Mouse (Mus musculus): ENCODE data around the gene Lmbr1. TPM values are rescaled to one million over a fixed set of nuclear protein-coding genes. Genes with fewer than 3 reads are reported as not detected.
"Not testable (repeated sequence)": the region's sequence is repeated elsewhere in the genome, so short reads cannot be mapped to it uniquely, and the experiment has no call there.

The Lmbr1 gene
- 7.6 and 9.1 TPM in 2 replicates for polyA plus RNA-seq (2016; fragmentation: Nextera tagmentation; extraction: Ambion mirVana)

DNA sequence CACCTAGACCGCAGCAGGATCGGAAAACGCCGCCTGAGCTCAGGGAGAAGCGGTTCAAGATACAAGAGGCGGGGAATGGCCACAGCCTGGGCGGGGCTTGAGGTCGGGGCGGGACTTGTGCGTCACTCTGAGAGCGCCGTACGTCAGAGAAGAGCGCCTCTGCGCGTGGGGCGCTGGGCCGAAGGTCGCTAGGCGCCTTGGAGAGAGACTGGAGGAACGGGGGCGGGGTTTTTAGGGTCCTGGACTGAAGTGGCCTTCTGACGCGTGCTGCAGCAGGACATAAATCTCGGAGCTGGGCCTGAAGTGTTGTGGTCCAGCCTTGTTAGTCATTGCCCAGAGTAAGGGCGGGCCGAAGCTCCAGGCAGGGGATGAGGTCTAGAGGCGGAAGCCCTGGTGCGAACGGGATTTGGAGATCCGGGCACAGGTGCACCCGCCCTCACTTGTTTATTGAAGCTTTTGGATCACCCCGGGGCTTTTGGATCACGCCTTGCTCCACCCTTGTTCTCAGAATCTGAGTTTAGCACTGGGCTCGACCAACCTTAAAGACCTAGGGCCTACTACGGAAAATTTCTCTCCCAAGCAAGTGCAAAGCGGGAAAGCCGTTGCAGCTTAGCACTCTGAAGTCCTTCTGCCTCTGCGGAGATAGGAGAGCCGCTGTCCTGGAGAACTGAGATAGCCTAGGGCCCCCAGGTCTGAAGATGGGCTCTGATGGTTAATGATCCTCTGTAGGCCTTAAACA lies at the start of gene Lmbr1:
TSS of gene Lmbr1 (minus strand) at position 93 of the 739 bp plus-strand sequence.
- WGBS, result 2% methylated on average over 40 of the region's 40 CpGs
- H3K4me2 ChIP-seq, result peak within 1 kb of the TSS; percentile 92
- peak within 1 kb of the TSS; percentile 62 for H3K27ac ChIP-seq

DNA sequence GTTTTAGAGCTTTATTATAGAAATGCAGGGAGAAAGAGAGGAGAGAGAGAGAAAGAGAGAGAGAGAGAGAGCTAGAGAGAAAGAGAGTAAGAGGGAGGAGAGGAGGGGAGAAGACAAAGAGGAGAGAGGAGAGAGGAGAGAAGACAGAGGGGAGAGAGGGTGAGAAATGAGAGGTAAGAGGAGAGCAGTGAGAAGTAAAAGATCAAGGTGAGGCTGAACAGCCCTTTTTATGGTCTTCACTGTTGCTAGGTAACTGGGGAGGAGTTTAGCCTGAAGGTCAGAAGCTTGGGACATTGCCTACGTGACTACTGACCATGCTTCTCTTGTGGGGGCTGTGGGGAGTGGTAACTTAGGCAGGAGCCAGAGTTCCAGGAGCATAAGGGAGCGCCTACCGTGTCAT lies 45.1 kb upstream of the Lmbr1 start:
- not testable (repeated sequence) for H3K4me2 ChIP-seq; ATAC-seq (ENCODE audit: insufficient number of reproducible peaks, insufficient read depth, low FRiP score, low TSS enrichment, low read depth); H3K27ac ChIP-seq; H3K9ac ChIP-seq (replicated peaks); H3K9me3 ChIP-seq; H3K4me3 ChIP-seq (replicated peaks); H3K36me3 ChIP-seq; H3K4me1 ChIP-seq (replicated peaks); H3K27me3 ChIP-seq
- WGBS, result 52% methylated on average over 3 of the region's 3 CpGs

More for the DNA sequence above, at the start of gene Lmbr1:
- Histone ChIP-seq H3K9ac (replicated peaks) (peak within 1 kb of the TSS; percentile 83), H3K4me1 (replicated peaks) (peaks cover 6% of the 10 kb centered on the region), H3K36me3 (no peaks in the 10 kb centered on the region), H3K9me3 (no peaks in the 10 kb centered on the region; the same call in 1 of the 2 replicates), H3K27me3 (peaks cover 11% of the 10 kb centered on the region), H3K4me3 (replicated peaks) (peak within 1 kb of the TSS; percentile 76)
- peak; percentile 96 for ATAC-seq (ENCODE audit: insufficient number of reproducible peaks, insufficient read depth, low FRiP score, low TSS enrichment, low read depth)

DNA sequence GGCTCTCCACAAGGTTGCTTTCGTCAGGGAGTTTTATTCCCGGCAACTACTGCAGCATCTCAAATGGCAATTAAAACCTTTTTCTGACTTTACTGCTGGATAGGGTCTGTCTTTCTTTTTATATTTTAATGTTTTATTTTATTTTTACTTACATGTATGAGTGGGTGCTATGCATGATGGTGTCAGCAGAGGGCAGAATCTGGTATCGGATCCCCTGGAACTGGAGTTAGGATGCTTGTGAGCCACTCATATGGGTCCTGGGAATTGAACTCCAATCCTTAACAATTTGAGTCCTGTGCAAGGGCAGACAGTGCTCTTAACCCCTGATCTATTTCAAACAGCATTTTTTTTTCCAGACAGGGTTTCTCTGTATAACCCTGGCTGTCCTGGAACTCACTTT lies 34.9 kb upstream of the Lmbr1 start:
- no peaks in the 10 kb centered on the region for H3K9me3 ChIP-seq
- no peaks in the 10 kb centered on the region for H3K27me3 ChIP-seq
- no peak overlapping the region for H3K27ac ChIP-seq
- H3K36me3 ChIP-seq, result no peaks in the 10 kb centered on the region
- 74% methylated on average over 3 of the region's 3 CpGs for WGBS
- ATAC-seq (ENCODE audit: insufficient number of reproducible peaks, insufficient read depth, low FRiP score, low TSS enrichment, low read depth), result no peak
- no peaks in the 10 kb centered on the region for H3K4me1 ChIP-seq (replicated peaks)
- H3K4me3 ChIP-seq (replicated peaks), result no peak overlapping the region
- H3K4me2 ChIP-seq, result no peak overlapping the region
- no peak overlapping the region for H3K9ac ChIP-seq (replicated peaks)

DNA sequence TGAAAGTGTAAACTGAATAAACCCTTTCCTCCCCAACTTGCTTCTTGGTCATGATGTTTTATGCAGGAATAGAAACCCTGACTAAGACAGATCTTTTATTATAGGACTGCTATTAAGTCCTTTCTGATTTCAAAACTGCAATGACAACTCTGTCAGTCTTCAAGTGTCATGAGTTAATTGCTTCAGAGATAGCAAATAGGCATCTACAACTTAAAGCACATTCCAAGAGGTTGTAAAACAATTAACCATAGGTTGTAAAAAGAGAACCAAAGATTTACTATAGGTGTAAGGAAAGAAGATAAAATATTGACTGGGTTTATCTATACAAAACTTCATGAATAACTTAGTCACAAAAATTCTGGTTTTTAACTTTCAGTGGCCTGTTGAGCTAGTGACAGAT lies 32.7 kb upstream of the Lmbr1 start:
- Histone ChIP-seq H3K4me2 (no peak overlapping the region), H3K27ac (no peak overlapping the region), H3K9me3 (no peaks in the 10 kb centered on the region), H3K27me3 (no peaks in the 10 kb centered on the region), H3K9ac (replicated peaks) (no peak overlapping the region), H3K36me3 (no peaks in the 10 kb centered on the region), H3K4me3 (replicated peaks) (no peak overlapping the region), H3K4me1 (replicated peaks) (no peaks in the 10 kb centered on the region)
- ATAC-seq (ENCODE audit: insufficient number of reproducible peaks, insufficient read depth, low FRiP score, low TSS enrichment, low read depth), result no peak

DNA sequence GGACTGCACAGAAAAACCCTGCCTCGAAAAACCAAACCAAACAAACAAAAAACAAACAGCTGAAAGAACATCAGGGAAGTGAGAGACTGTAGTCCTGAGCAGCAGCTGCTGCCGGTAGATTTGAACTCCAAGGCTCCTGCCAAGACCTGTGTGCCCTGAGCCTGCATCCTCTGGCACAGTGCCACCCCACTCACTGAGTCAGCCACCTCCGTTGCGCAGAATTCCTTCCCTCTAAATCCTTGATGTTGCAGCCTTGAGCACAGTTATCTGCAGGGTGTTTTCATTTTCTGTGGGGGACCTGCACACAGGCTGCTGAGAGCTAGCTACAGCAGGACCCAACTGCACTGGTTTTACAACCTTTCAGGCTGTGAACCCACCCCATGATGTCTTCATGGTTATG lies 20.2 kb upstream of the Lmbr1 start:
- no peak overlapping the region for H3K4me3 ChIP-seq (replicated peaks)
- H3K36me3 ChIP-seq, result no peaks in the 10 kb centered on the region
- no peak overlapping the region for H3K9ac ChIP-seq (replicated peaks)
- no peak for ATAC-seq (ENCODE audit: insufficient number of reproducible peaks, insufficient read depth, low FRiP score, low TSS enrichment, low read depth)
- no peak overlapping the region for H3K27ac ChIP-seq
- H3K4me2 ChIP-seq, result no peak overlapping the region
- WGBS, result 74% methylated on average over 4 of the region's 4 CpGs
- no peaks in the 10 kb centered on the region for H3K27me3 ChIP-seq
- no peaks in the 10 kb centered on the region for H3K4me1 ChIP-seq (replicated peaks)
- H3K9me3 ChIP-seq, result no peaks in the 10 kb centered on the region

DNA sequence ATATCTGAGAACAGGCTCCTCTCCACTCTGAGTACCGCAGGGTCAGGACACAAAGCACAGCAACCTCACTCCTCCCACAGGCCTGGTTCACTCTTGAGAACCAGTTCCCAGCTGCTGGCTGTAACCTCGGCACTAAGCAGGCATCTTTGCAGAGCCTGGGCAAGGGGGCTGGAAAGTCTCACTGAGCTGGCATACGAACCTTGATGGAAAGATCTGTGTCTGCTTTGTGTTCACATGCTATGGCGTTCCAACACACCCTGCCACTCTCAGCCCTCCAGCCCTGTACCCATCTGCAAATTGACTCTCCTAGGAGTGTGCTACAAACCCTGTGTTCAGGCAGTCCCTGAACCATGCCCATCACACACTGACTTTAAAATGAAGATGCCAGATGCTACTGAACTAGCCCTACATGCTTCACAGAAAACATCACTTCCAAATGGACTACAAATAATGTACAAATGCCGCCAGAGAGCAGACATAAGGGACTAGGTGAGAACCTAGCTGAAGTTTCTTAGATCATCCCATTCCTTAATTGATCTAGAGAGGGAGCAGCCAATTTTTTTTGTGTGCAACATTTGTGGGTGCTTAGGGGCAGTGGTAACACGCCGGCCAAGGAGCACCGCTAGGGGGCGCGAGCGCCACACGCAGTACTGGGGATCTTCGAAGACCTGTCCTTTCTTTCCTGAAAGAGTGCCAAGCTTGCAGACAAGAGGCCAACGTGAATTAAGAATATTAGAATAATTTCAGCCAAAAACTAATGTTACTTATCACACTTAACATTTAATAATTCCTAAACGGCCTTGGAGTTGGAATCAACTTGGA lies 11.0 kb upstream of the Lmbr1 start:
- H3K36me3 ChIP-seq, result no peaks in the 10 kb centered on the region
- H3K27ac ChIP-seq, result no peak overlapping the region
- no peaks in the 10 kb centered on the region for H3K27me3 ChIP-seq
- 22% methylated on average over 15 of the region's 15 CpGs for WGBS
- H3K9me3 ChIP-seq, result no peaks in the 10 kb centered on the region
- H3K4me1 ChIP-seq (replicated peaks), result no peaks in the 10 kb centered on the region
- ATAC-seq (ENCODE audit: insufficient number of reproducible peaks, insufficient read depth, low FRiP score, low TSS enrichment, low read depth), result peak; percentile 59; the same call in 1 of the 2 replicates
- no peak overlapping the region for H3K4me3 ChIP-seq (replicated peaks)
- no peak overlapping the region for H3K4me2 ChIP-seq
- no peak overlapping the region for H3K9ac ChIP-seq (replicated peaks)

DNA sequence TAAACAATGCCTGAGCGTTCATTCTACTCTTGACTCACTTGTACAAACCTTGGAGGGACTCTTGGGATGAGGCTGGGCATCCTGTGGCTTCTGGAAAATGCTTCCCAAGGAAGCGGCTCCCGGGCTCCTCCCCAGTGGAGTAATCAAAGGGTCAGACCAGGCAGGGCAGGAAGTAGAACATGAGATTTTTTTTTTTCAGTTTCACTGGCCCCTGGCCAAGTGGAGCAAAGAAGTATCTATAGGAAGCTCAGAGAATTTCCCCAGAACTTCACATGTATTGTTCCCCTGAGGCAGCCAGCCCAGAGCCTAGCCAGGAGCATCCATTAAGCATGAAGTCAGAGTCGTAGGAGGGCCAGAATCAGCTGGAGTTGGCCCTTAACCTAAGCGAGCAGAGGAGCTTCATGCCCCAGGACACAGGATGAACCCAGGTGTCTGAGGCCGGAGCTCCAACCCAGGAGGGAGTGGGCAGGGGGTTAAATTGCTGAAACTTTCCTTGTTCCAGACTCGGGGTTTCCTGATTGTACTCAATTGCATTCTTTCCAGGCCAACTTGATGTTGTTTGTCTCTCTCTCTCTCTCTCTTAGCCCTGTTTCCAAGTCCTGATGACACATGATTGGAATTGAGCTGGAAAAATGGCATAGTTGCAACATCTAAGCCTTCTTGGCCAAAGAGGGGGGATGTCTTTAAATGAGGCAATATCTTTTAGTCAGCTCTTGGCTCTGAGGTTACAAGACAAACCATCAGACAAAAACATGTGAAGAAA lies 10.2 kb upstream of the Lmbr1 start:
- Histone ChIP-seq H3K9ac (replicated peaks) (no peak overlapping the region), H3K4me2 (no peak overlapping the region), H3K27ac (no peak overlapping the region), H3K9me3 (no peaks in the 10 kb centered on the region), H3K4me3 (replicated peaks) (no peak overlapping the region), H3K4me1 (replicated peaks) (no peaks in the 10 kb centered on the region), H3K27me3 (no peaks in the 10 kb centered on the region), H3K36me3 (no peaks in the 10 kb centered on the region)
- WGBS, result 50% methylated on average over 7 of the region's 7 CpGs
- no peak for ATAC-seq (ENCODE audit: insufficient number of reproducible peaks, insufficient read depth, low FRiP score, low TSS enrichment, low read depth)

DNA sequence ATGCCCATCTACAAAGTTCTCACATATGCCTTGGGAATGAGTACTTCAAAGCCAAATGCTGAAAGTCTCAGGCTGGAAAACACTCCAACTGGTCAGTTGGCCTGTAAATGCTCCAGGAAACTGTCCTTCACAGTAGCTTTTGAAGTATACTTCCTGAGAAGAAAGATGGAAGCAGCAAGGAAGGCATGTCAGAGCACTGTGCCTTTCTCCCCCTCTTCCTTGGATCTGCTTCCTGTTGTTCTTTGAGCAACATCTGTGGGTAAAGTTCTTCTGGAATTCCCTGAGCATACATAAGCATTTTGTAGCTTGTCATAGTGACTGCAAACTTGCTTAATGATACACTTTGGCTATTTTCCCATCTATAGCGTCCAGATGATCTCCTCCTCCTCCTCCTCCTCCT lies 9.4 kb upstream of the Lmbr1 start:
- Histone ChIP-seq H3K4me1 (replicated peaks) (no peaks in the 10 kb centered on the region), H3K9me3 (no peaks in the 10 kb centered on the region), H3K4me3 (replicated peaks) (no peak overlapping the region), H3K27me3 (no peaks in the 10 kb centered on the region), H3K27ac (no peak overlapping the region), H3K36me3 (no peaks in the 10 kb centered on the region), H3K9ac (replicated peaks) (no peak overlapping the region), H3K4me2 (no peak overlapping the region)
- WGBS, result 58% methylated on average over 1 of the region's 1 CpGs
- no peak for ATAC-seq (ENCODE audit: insufficient number of reproducible peaks, insufficient read depth, low FRiP score, low TSS enrichment, low read depth)

DNA sequence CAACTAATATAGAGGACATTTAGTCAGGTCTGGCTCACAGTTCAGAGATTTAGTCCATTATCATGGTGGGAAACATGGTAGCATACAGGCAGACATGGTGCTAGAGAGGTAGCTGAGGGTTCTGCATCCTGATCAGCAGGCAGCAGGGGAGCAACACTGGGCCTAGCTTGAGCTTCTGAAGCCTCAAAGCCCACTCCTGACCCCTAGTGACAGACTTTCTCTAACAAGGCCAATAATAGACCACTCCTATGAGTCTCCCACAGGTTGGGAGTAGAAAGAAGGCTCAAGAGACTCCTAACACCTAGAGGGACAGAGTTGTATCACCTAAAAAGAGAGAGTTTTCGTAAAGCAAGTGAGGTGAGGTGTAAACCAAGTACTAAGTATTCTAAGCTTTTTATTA lies 4.6 kb upstream of the Lmbr1 start:
- no peak overlapping the region for H3K4me2 ChIP-seq
- 81% methylated on average over 1 of the region's 1 CpGs for whole genome bisulfite sequencing
- ATAC-seq (ENCODE audit: insufficient number of reproducible peaks, insufficient read depth, low FRiP score, low TSS enrichment, low read depth), result no peak
- no peak overlapping the region for H3K4me3 ChIP-seq (replicated peaks)
- H3K27me3 ChIP-seq, result 0 out of 2 replicates have a peak, but pooled peaks cover under 1% of the 10 kb centered on the region
- H3K9me3 ChIP-seq, result no peaks in the 10 kb centered on the region
- no peaks in the 10 kb centered on the region for H3K36me3 ChIP-seq
- H3K9ac ChIP-seq (replicated peaks), result no peak overlapping the region
- H3K27ac ChIP-seq, result no peak overlapping the region
- no peaks in the 10 kb centered on the region for H3K4me1 ChIP-seq (replicated peaks)

DNA sequence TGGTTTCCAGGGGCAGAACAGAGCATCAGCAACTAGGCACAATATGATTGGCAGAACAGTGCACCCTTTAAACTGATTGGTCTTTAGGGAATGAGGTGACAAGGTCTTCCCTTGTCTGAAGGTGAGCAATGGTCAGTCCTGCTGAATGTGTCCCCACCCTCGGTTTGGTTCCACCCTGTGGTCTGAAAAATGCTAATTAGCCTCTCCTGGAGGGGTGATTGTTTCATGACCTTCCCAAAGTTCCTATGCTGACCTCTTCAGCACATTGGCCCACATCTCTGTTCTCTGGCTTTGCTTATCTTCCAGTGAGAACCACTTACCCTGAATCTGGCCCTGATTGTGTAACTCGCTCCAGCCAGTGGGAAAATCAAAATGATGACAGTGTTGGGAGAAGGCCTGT lies 1.9 kb upstream of the Lmbr1 start:
- no peak for ATAC-seq (ENCODE audit: insufficient number of reproducible peaks, insufficient read depth, low FRiP score, low TSS enrichment, low read depth)
- Histone ChIP-seq H3K4me1 (replicated peaks) (peaks cover 6% of the 10 kb centered on the region), H3K4me3 (replicated peaks) (no peak overlapping the region), H3K27ac (no peak overlapping the region), H3K4me2 (no peak overlapping the region), H3K36me3 (no peaks in the 10 kb centered on the region), H3K27me3 (peaks cover 11% of the 10 kb centered on the region), H3K9me3 (no peaks in the 10 kb centered on the region), H3K9ac (replicated peaks) (no peak overlapping the region)
- WGBS, result 80% methylated on average over 2 of the region's 2 CpGs

Data from limb, embryonic 12.5 days (tissue).